Mouse (Mus musculus) cerebellum, adult 2 months (tissue): Measurements from ENCODE around the gene Efr3b. TPM values are rescaled to one million over a fixed set of nuclear protein-coding genes. Genes with fewer than 3 reads are reported as not detected.

Experiments
- DNase-seq, 2 experiments: peaks; one replicate each; pipeline ENCODE4 v3.0.0; 2021
- H3K27ac ChIP-seq: fragments of 200-500 bp; 2 replicates; pipeline ENCODE4 v1.5.1; 2012; ENCODE audit warnings: low read length, control low read depth, inconsistent platforms; ENCODE audit not compliant: insufficient read depth
- H3K27me3 ChIP-seq: fragments of 200-500 bp; 2 replicates; pipeline ENCODE4 v1.6.1; 2012; ENCODE audit warnings: inconsistent platforms, mild to moderate bottlenecking, low read length, moderate library complexity; ENCODE audit not compliant: control insufficient read depth, insufficient read depth
- H3K4me1 ChIP-seq: fragments of 200-500 bp; 2 replicates; pipeline ENCODE4 v1.6.1; 2011; ENCODE audit warnings: low read length; ENCODE audit not compliant: control insufficient read depth, insufficient read depth
- H3K4me3 ChIP-seq: fragments of 200-500 bp; replicated peaks from 2 replicates; pipeline ENCODE3; 2011; ENCODE audit warnings: mild to moderate bottlenecking, low read depth, low read length, control low read depth; ENCODE audit not compliant: insufficient read depth
- CTCF ChIP-seq: fragments of 200-500 bp; IDR thresholded peaks from 2 replicates; pipeline ENCODE4 v1.5.1; 2011; ENCODE audit warnings: low read depth, mild to moderate bottlenecking, control low read depth, low read length, moderate library complexity, borderline replicate concordance; ENCODE audit not compliant: insufficient read depth
- POLR2A ChIP-seq: fragments of 200-500 bp; IDR thresholded peaks from 2 replicates; pipeline ENCODE4 v1.6.1; 2011; ENCODE audit warnings: low read length, control low read depth, borderline replicate concordance; ENCODE audit not compliant: insufficient read depth
- WGBS: fragments of 180-500 bp; shearing (Covaris S2); methylation state at CpG from one replicate; pipeline ENCODE4 v1.1.7; 2018; 5-methylcytosine and 5-hydroxymethylcytosine counted together
- polyA plus RNA-seq: library from polyadenylated mRNA; depleted of rRNA; stranded (reverse); fragments of >200 nt; gene quantifications from 2 replicates; pipeline ENCODE4 v1.2.3, GENCODE M21; 2012

The Efr3b gene
- polyA plus RNA-seq, 1 experiment: 83.8 TPM

GRCm38 (mm10) chr12:3968380-3968779 lies 70.3 kb downstream of the Efr3b start:
- Histone ChIP-seq H3K27me3 (no peaks in the 10 kb centered on the region), H3K4me1 (no peaks in the 10 kb centered on the region), H3K27ac (no peak overlapping the region), H3K4me3 (no peak overlapping the region)
- TF ChIP-seq POLR2A (no peak), CTCF (no peak)
- DNase-seq: no peak
- 71% methylated on average over 9 of the region's 9 CpGs for WGBS

DNA sequence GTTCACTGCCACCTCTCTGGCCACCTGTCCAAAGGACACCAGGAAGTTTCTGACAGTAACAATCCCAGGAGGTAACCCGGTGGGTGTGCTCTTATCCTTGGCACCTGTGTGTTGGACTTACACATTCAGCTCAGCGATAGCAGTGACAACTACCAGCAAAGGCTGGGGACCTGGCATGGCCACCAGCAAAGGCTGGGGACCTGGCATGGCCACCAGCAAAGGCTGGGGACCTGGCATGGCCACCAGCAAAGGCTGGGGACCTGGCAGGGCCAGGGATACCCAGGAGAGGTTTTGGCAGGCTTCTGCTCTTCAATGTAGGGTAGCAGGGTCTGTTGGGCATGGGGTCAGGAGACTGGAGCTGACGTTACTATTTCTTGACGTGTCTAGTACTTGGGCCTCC lies 71.5 kb downstream of the Efr3b start:
- Histone ChIP-seq H3K4me3 (no peak overlapping the region), H3K4me1 (no peaks in the 10 kb centered on the region), H3K27me3 (no peaks in the 10 kb centered on the region), H3K27ac (no peak overlapping the region)
- no peak for TF ChIP-seq POLR2A
- TF ChIP-seq CTCF: no peak
- peak; percentile 40 to 68 for DNase-seq
- 22% methylated on average over 4 of the region's 4 CpGs for WGBS

DNA sequence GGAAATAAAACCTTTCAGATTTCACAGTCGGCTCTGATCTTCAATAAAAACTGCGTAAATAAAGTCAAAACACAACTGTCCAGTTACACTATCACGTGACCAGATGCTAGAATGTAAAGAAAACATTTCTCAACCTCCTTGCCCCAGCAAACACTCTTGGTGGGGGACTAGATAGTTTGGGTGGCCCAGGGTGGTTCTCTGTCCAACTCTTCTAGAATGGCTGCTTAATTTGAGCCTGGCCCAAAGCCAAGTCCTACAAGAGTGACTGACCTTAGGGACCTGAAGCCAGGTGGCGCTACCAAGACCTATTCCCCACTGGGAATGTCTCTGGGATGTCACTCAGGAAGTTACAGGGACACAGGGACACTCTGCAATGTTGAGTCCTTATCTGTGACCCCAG lies 78.2 kb downstream of the Efr3b start:
- peak overlapping the region; percentile 70 for H3K4me3 ChIP-seq
- H3K27me3 ChIP-seq: no peaks in the 10 kb centered on the region
- TF ChIP-seq POLR2A (no peak), CTCF (peak; percentile 40; the same call in 1 of the 2 replicates)
- DNase-seq: peak; percentile 55 to 59
- WGBS: 47% methylated on average over 4 of the region's 4 CpGs
- H3K4me1 ChIP-seq: no peaks in the 10 kb centered on the region
- H3K27ac ChIP-seq: peak overlapping the region; percentile 92

GRCm38 (mm10) chr12:3959791-3960543 lies 78.7 kb downstream of the Efr3b start:
- Histone ChIP-seq H3K4me3 (peak overlapping the region; percentile 70), H3K4me1 (no peaks in the 10 kb centered on the region), H3K27me3 (no peaks in the 10 kb centered on the region), H3K27ac (peak overlapping the region; percentile 92)
- 2% methylated on average over 53 of the region's 53 CpGs for WGBS
- TF ChIP-seq POLR2A (peak; percentile 97), CTCF (no peak)
- DNase-seq: peak; percentile 91

DNA sequence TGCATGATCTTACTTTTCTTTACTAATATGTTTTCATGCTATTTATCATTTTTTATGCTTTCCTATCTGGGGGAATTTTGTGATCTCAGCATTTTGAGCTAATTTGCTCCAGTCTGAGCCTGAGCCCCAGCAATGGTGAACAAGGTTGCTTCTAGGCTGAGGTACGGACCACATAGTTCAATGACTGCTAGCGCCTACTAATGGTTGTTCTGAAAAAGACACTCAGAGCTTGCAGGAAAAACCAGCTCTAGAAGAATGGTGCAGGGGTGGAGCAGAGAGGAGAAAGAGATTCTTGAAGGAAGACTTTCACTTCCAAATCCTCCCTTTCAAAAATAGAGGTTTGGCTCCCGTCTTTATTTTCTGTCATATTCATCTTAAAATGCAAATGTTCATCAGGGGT lies 82.4 kb downstream of the Efr3b start:
- H3K27ac ChIP-seq: no peak overlapping the region
- H3K4me3 ChIP-seq: no peak overlapping the region
- DNase-seq: peak in 1 of 2 experiments; percentile 29
- no peaks in the 10 kb centered on the region for H3K4me1 ChIP-seq
- 18% methylated on average over 3 of the region's 3 CpGs for WGBS
- H3K27me3 ChIP-seq: no peaks in the 10 kb centered on the region
- peak; percentile 52; the same call in 1 of the 2 replicates for TF ChIP-seq CTCF
- TF ChIP-seq POLR2A: no peak

GRCm38 (mm10) chr12:3955371-3955770 lies 83.3 kb downstream of the Efr3b start:
- TF ChIP-seq POLR2A: no peak
- TF ChIP-seq CTCF: no peak
- Histone ChIP-seq H3K27me3 (no peaks in the 10 kb centered on the region), H3K27ac (no peak overlapping the region), H3K4me3 (no peak overlapping the region), H3K4me1 (no peaks in the 10 kb centered on the region)
- DNase-seq: no peak
- WGBS: 49% methylated on average over 10 of the region's 10 CpGs

DNA sequence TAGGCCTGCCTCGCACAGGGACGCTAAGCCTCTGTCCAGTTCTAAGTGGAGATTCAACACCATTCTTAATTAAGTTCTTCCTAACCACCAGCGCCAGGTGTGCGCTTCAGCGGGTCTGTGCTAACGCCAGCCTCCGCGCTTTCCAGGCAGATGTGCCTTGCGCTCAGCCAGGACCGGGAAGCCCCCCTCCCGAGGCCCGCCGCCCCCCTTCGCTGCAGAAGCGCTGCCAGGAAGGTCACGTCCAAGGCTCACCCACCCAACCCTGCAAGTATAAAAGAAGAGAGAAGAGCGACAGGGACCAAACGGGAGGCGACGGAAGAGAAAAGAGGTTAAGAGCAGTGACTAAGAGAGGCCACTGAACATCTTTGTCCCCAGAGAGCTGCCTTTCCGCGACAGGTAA lies 84.1 kb downstream of the Efr3b start, which contains the start of gene Pomc:
Gene Pomc, plus strand, starts transcription at position 301 of the 400 bp plus-strand sequence.
- H3K4me3 ChIP-seq: no peak within 1 kb of the TSS
- H3K4me1 ChIP-seq: no peaks in the 10 kb centered on the region
- no peak within 1 kb of the TSS for H3K27ac ChIP-seq
- 26% methylated on average over 22 of the region's 22 CpGs for WGBS
- no peaks in the 10 kb centered on the region for H3K27me3 ChIP-seq
- TF ChIP-seq CTCF: no peak
- TF ChIP-seq POLR2A: no peak
- no peak for DNase-seq

DNA sequence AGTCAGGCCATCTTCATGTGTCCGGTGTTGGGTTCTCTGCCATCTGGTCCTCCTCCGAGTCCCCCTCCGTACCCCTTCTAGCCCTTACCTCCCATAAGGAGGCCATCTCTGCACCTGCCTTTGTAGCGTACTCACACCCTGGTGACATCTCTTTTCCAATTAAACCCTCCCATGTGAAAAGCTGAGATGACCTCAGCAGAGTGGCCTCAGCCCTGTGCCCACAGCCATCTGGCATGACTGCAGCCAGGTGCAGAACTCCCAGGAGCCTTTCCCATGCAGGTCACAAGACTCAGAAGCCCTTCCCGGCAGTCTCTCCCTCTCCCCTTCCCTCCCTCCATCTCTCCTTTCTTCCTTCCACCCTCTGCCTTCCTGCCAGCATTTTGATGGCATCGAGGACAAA lies 91.2 kb downstream of the Efr3b start:
- Histone ChIP-seq H3K4me1 (peaks cover 13% of the 10 kb centered on the region), H3K27me3 (no peaks in the 10 kb centered on the region), H3K4me3 (no peak overlapping the region), H3K27ac (no peak overlapping the region)
- 29% methylated on average over 6 of the region's 6 CpGs for WGBS
- peak; percentile 45 to 56 for DNase-seq
- TF ChIP-seq POLR2A (no peak), CTCF (no peak)
